Mouse (Mus musculus) heart, postnatal 0 days (tissue): ENCODE data around the gene Grn. TPM values are rescaled to one million over a fixed set of nuclear protein-coding genes. Genes with fewer than 3 reads are reported as not detected.

Experiments
- ATAC-seq: fragments of 200-750 bp; cut with Nextera tagmentation; 2 replicates; pipeline ENCODE4 v1.8.0; 2017; ENCODE audit warnings: low read depth, moderate number of reproducible peaks, moderate library complexity; ENCODE audit not compliant: insufficient read depth
- DNase-seq: peaks from one replicate; pipeline ENCODE4 v3.0.0-alpha.2; 2016; ENCODE audit warnings: low spot score
- H3K27ac ChIP-seq: fragments of 300-500 bp; sonication (generic); 2 replicates; pipeline ENCODE4 v1.5.1; 2014; ENCODE audit warnings: low read depth, mild to moderate bottlenecking
- H3K27me3 ChIP-seq: fragments of 300-500 bp; sonication (generic); 2 replicates; pipeline ENCODE4 v1.6.1; 2014; ENCODE audit warnings: low read length, mixed read lengths; ENCODE audit not compliant: control insufficient read depth, insufficient read depth
- H3K36me3 ChIP-seq: fragments of 300-500 bp; sonication (generic); replicated peaks from 2 replicates; pipeline ENCODE4 v1.6.1; 2014; ENCODE audit warnings: low read length, mixed read lengths; ENCODE audit not compliant: control insufficient read depth, insufficient read depth
- H3K4me1 ChIP-seq: fragments of 300-500 bp; sonication (generic); 2 replicates; pipeline ENCODE4 v1.6.1; 2014; ENCODE audit warnings: antibody characterized with exemption; ENCODE audit not compliant: control insufficient read depth, insufficient read depth
- H3K4me2 ChIP-seq: fragments of 300-500 bp; sonication (generic); 2 replicates; pipeline ENCODE4 v1.6.1; 2014; ENCODE audit warnings: low read depth, mild to moderate bottlenecking, low read length, moderate library complexity
- H3K4me3 ChIP-seq: fragments of 300-500 bp; sonication (generic); 2 replicates; pipeline ENCODE4 v1.5.1; 2014; ENCODE audit warnings: low read depth, low read length
- H3K9ac ChIP-seq: fragments of 300-500 bp; sonication (generic); replicated peaks from 2 replicates; pipeline ENCODE4 v1.6.1; 2014; ENCODE audit warnings: low read depth, low read length, mixed read lengths
- H3K9me3 ChIP-seq: fragments of 300-500 bp; sonication (generic); replicated peaks from 2 replicates; pipeline ENCODE4 v1.6.1; 2016; ENCODE audit warnings: low read length; ENCODE audit not compliant: control insufficient read depth
- CTCF ChIP-seq: IDR thresholded peaks from 2 replicates; pipeline ENCODE4 v1.5.1; 2016; ENCODE audit warnings: antibody characterized with exemption, control low read depth, low read depth
- EP300 ChIP-seq: IDR thresholded peaks from 2 replicates; pipeline ENCODE4 v1.6.1; 2016; ENCODE audit warnings: antibody characterized with exemption, low read depth
- WGBS: fragments of 180-500 bp; shearing (Covaris S2); extraction: QIAGEN DNeasy Blood & Tissue Kit; methylation state at CpG from one replicate; pipeline ENCODE4 v1.1.7; 2014; 5-methylcytosine and 5-hydroxymethylcytosine counted together
- polyA plus RNA-seq: library from polyadenylated mRNA; unstranded; fragments of >200 nt; fragmentation: Nextera tagmentation; extraction: Ambion mirVana; gene quantifications from 2 replicates; pipeline ENCODE4 v1.2.1, GENCODE M21; 2015
- total RNA-seq: library from RNA; depleted of rRNA; stranded (reverse); fragments of >200 nt; gene quantifications from 2 replicates; pipeline ENCODE4 v1.2.3, GENCODE M21; 2014; ENCODE audit warnings: low replicate concordance

Gene Grn
- total and polyA plus RNA-seq, 2 experiments from 2014 or later: 134 to 176 TPM

DNA sequence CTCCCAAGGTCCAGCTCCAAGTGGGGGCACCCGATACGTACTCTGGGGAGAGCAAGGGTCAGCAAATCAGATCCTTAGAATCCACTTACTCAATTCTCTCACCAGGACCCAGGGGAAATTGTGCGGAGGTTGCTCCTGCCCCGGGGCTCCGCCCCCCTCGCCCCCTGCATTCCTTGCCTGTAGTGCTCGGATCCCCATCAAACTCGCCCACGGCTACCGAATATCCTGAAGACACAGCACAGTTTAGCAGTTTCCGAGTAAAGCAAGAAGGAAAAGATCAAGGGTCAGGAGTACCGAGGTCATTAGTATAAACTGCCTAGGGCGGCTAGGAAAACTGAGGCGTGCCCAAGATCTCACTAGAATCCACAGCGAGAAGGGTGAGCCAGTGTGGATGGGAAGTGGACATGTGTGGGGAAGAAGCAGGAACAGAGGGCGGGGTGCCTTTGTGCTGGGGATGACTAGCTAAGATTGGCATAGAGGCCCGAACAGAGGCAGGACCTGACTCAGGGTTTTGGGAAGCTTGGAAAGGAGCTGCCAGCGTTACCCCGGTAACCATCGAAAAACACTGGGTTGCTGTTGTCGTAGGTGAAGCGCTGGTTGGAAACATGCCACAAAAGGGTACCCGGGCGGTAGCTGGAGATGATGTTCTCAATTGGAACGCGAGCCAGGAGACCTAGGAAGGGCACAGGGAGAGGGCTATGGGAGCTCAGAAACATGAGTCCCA, 35.8 kb downstream of the Grn start:
- no peak for TF ChIP-seq EP300
- H3K27ac ChIP-seq: 0 out of 2 replicates have a peak overlapping the region, but pooled peaks have one; percentile 10
- H3K4me3 ChIP-seq: no peak overlapping the region
- ATAC-seq: peak; percentile 7; the same call in 1 of the 2 replicates
- H3K4me1 ChIP-seq: peaks cover 14% of the 10 kb centered on the region
- peak; percentile 78 for DNase-seq
- WGBS: 21% methylated on average over 26 of the region's 26 CpGs
- H3K9ac ChIP-seq: no peak overlapping the region
- H3K36me3 ChIP-seq: no peaks in the 10 kb centered on the region
- H3K4me2 ChIP-seq: no peak overlapping the region
- no peaks in the 10 kb centered on the region for H3K27me3 ChIP-seq
- H3K9me3 ChIP-seq: no peaks in the 10 kb centered on the region

DNA sequence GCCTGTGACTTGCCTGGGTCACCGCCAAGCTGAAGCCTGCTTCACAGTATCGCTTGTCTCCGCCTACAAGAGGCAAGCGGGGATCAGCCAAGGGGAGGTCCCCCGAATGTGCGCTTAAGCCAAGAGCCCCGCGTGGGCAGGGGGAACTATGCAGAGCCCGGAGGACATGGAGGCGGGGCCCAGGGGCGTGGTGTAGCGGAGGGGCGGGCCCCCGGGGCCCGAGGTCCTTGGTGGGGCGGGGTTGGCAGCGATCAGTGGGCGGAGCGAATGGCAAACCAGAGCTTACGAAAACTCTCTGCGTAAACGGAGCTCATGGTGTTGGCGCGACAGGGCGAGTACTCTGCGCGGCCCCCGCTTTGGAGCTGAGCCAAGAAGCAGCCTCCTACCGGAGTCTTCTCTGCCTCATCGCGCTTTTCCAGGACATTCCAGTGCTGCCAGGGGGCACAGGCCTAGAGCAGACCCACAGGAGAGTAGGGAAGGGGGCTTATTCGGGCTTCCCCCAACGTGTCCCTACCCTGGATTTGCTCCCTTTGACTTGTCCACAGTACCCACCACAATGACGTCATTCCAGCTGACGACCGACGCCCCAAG, 37.0 kb downstream of the Grn start:
- Histone ChIP-seq H3K36me3 (no peaks in the 10 kb centered on the region), H3K9me3 (no peaks in the 10 kb centered on the region), H3K27ac (peak overlapping the region; percentile 62), H3K4me1 (peaks cover 14% of the 10 kb centered on the region), H3K27me3 (no peaks in the 10 kb centered on the region), H3K9ac (peak overlapping the region; percentile 43; the same call in 1 of the 2 replicates), H3K4me2 (peak overlapping the region; percentile 79), H3K4me3 (peak overlapping the region; percentile 42)
- DNase-seq: peak; percentile 98
- ATAC-seq: peak; percentile 97
- TF ChIP-seq CTCF (no peak), EP300 (0 out of 2 replicates have a peak, but pooled peaks have one; percentile 4)
- under 1% methylated on average over 34 of the region's 37 CpGs for WGBS

DNA sequence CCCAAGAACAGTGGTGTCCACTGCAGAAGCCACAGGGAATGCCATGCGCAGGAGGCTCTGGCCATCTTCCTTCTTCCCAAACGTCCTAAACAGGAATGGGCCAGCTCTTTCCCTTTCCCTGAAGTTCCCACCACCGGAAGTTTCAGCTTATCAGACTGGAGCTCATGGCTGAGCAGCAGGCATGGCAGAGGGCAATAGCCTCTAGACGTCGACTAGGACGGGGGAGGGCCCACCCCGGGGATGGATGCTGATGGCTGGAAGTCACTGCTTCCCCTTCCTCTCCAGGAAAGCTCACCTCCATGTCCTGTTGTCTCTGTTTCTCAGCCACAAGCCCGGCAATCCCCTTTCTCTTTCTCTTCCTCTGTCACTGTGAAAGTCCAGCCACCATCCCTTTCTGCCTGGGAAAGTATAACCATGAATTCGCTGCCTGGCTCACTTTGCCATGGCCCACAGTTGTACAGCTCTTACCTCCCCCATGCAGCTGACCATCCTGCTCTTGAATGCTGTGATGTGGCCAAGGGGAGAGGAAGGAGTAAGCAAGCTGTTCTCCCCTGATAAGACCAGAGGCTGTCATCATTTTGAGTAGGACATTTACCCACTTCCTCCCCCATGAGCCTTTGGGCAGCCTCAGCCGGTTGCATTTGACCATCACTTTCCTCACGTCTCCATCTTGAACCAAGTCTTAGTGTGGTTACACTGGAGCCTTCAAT, 39.7 kb downstream of the Grn start, which contains the start of gene Itga2b:
Gene Itga2b, minus strand, starts transcription at position 475 of the 710 bp plus-strand sequence.
- no peaks in the 10 kb centered on the region for H3K27me3 ChIP-seq
- H3K36me3 ChIP-seq: no peaks in the 10 kb centered on the region
- H3K9ac ChIP-seq: no peak within 1 kb of the TSS
- H3K27ac ChIP-seq: no peak within 1 kb of the TSS
- no peak within 1 kb of the TSS for H3K4me3 ChIP-seq
- WGBS: 34% methylated on average over 11 of the region's 11 CpGs
- H3K9me3 ChIP-seq: no peaks in the 10 kb centered on the region
- H3K4me2 ChIP-seq: no peak within 1 kb of the TSS
- peaks cover 14% of the 10 kb centered on the region for H3K4me1 ChIP-seq
- TF ChIP-seq EP300 (no peak), CTCF (no peak)
- DNase-seq: no peak
- no peak for ATAC-seq

GRCm38 (mm10) chr11:102475027-102475426, 44.9 kb downstream of the Grn start:
- no peaks in the 10 kb centered on the region for H3K4me1 ChIP-seq
- no peak overlapping the region for H3K4me3 ChIP-seq
- no peaks in the 10 kb centered on the region for H3K27me3 ChIP-seq
- TF ChIP-seq EP300 (no peak), CTCF (no peak)
- no peak for DNase-seq
- no peak overlapping the region for H3K27ac ChIP-seq
- H3K36me3 ChIP-seq: peaks cover 33% of the 10 kb centered on the region
- no peaks in the 10 kb centered on the region for H3K9me3 ChIP-seq
- H3K9ac ChIP-seq: no peak overlapping the region
- H3K4me2 ChIP-seq: no peak overlapping the region
- WGBS: 88% methylated on average over 3 of the region's 3 CpGs
- ATAC-seq: no peak

GRCm38 (mm10) chr11:102478671-102479070, 48.6 kb downstream of the Grn start:
- H3K36me3 ChIP-seq: peaks cover 61% of the 10 kb centered on the region
- WGBS: 92% methylated on average over 3 of the region's 3 CpGs

More at GRCm38 (mm10) chr11:102478671-102479070, 48.6 kb downstream of the Grn start:
- Histone ChIP-seq H3K27ac (no peak overlapping the region), H3K4me1 (no peaks in the 10 kb centered on the region), H3K9me3 (no peaks in the 10 kb centered on the region), H3K9ac (no peak overlapping the region), H3K27me3 (no peaks in the 10 kb centered on the region), H3K4me2 (no peak overlapping the region), H3K4me3 (no peak overlapping the region)
- TF ChIP-seq CTCF (no peak), EP300 (no peak)
- ATAC-seq: no peak
- DNase-seq: no peak
